Mouse (Mus musculus) hindbrain, embryonic 11.5 days (tissue): ENCODE data around the gene Btbd16. TPM values are rescaled to one million over a fixed set of nuclear protein-coding genes. Genes with fewer than 3 reads are reported as not detected.

Source experiments
- ATAC-seq: fragments of 200-750 bp; cut with Nextera tagmentation; 2 replicates; pipeline ENCODE4 v1.8.0; 2017; ENCODE audit warnings: mild to moderate bottlenecking, moderate TSS enrichment, moderate library complexity; ENCODE audit not compliant: low FRiP score
- DNase-seq: peaks from one replicate; pipeline ENCODE4 v3.0.0-alpha.2; 2015; ENCODE audit warnings: low spot score
- H3K27ac ChIP-seq: fragments of 300-500 bp; sonication (generic); 2 replicates; pipeline ENCODE4 v1.5.1; 2014; ENCODE audit warnings: mild to moderate bottlenecking, low read depth, low read length
- H3K27me3 ChIP-seq: fragments of 300-500 bp; sonication (generic); 2 replicates; pipeline ENCODE4 v1.6.1; 2014; ENCODE audit warnings: mild to moderate bottlenecking, low read length, moderate library complexity, mixed read lengths; ENCODE audit not compliant: control insufficient read depth, insufficient read depth
- H3K36me3 ChIP-seq: fragments of 300-500 bp; sonication (generic); 2 replicates; pipeline ENCODE4 v1.6.1; 2014; ENCODE audit warnings: mild to moderate bottlenecking, low read length, moderate library complexity, mixed read lengths; ENCODE audit not compliant: control insufficient read depth, insufficient read depth
- H3K4me1 ChIP-seq: fragments of 300-500 bp; sonication (generic); replicated peaks from 2 replicates; pipeline ENCODE4 v1.6.1; 2014; ENCODE audit warnings: low read length, mixed read lengths; ENCODE audit not compliant: control insufficient read depth, insufficient read depth
- H3K4me2 ChIP-seq: fragments of 300-500 bp; sonication (generic); replicated peaks from 2 replicates; pipeline ENCODE4 v1.6.1; 2014; ENCODE audit warnings: mild to moderate bottlenecking, low read depth, low read length
- H3K4me3 ChIP-seq: fragments of 300-500 bp; sonication (generic); 2 replicates; pipeline ENCODE4 v1.5.1; 2014; ENCODE audit warnings: low read depth, low read length
- H3K9ac ChIP-seq: fragments of 300-500 bp; sonication (generic); 2 replicates; pipeline ENCODE4 v1.6.1; 2014; ENCODE audit warnings: low read depth, low read length
- H3K9me3 ChIP-seq: fragments of 300-500 bp; sonication (generic); 2 replicates; pipeline ENCODE4 v1.6.1; 2016; ENCODE audit warnings: low read length; ENCODE audit not compliant: control insufficient read depth
- WGBS: fragments of 180-500 bp; shearing (Covaris S2); extraction: QIAGEN DNeasy Blood & Tissue Kit; methylation state at CpG from one replicate; pipeline ENCODE4 v1.1.7; 2014; 5-methylcytosine and 5-hydroxymethylcytosine counted together
- polyA plus RNA-seq: library from polyadenylated mRNA; unstranded; fragments of >200 nt; fragmentation: Nextera tagmentation; extraction: Ambion mirVana; gene quantifications from 2 replicates; pipeline ENCODE4 v1.2.1, GENCODE M21; 2014

The Btbd16 gene
- polyA plus RNA-seq, 1 experiment from 2014 or later, result not detected

- ATAC-seq, result peak; percentile 62
- Histone ChIP-seq H3K9me3 (no peaks in the 10 kb centered on the region), H3K9ac (no peak overlapping the region), H3K4me2 (no peak overlapping the region; the same call in 1 of the 2 replicates), H3K27me3 (no peaks in the 10 kb centered on the region), H3K4me1 (no peaks in the 10 kb centered on the region), H3K4me3 (no peak overlapping the region), H3K27ac (0 out of 2 replicates have a peak overlapping the region, but pooled peaks have one; percentile 51), H3K36me3 (0 out of 2 replicates have a peak, but pooled peaks cover 7% of the 10 kb centered on the region)
- WGBS, result 37% methylated on average over 17 of the region's 17 CpGs
- peak; percentile 88 for DNase-seq
Measured at GRCm38 (mm10) chr7:130762071-130762897, 11.6 kb upstream of the Btbd16 start.

- no peak overlapping the region for H3K4me3 ChIP-seq
- H3K4me2 ChIP-seq, result no peak overlapping the region
- H3K27me3 ChIP-seq, result no peaks in the 10 kb centered on the region
- H3K9ac ChIP-seq, result no peak overlapping the region
- H3K9me3 ChIP-seq, result no peaks in the 10 kb centered on the region
- H3K4me1 ChIP-seq, result no peaks in the 10 kb centered on the region
- 97% methylated on average over 17 of the region's 17 CpGs for WGBS
- ATAC-seq (no peak), DNase-seq (no peak)
- 0 out of 2 replicates have a peak, but pooled peaks cover 7% of the 10 kb centered on the region for H3K36me3 ChIP-seq
- H3K27ac ChIP-seq, result no peak overlapping the region
Measured at GRCm38 (mm10) chr7:130764160-130764559, 9.7 kb upstream of the Btbd16 start.

GRCm38 (mm10) chr7:130766411-130767170, 7.3 kb upstream of the Btbd16 start:
- Histone ChIP-seq H3K4me2 (no peak overlapping the region), H3K4me3 (no peak overlapping the region), H3K9ac (no peak overlapping the region), H3K36me3 (no peaks in the 10 kb centered on the region), H3K4me1 (no peaks in the 10 kb centered on the region), H3K27ac (no peak overlapping the region), H3K27me3 (no peaks in the 10 kb centered on the region), H3K9me3 (no peaks in the 10 kb centered on the region)
- no peak for ATAC-seq
- no peak for DNase-seq
- 78% methylated on average over 30 of the region's 30 CpGs for WGBS

GRCm38 (mm10) chr7:130768151-130768550, 5.7 kb upstream of the Btbd16 start:
- H3K27me3 ChIP-seq, result no peaks in the 10 kb centered on the region
- no peaks in the 10 kb centered on the region for H3K4me1 ChIP-seq
- no peak overlapping the region for H3K27ac ChIP-seq
- no peak for ATAC-seq
- H3K36me3 ChIP-seq, result no peaks in the 10 kb centered on the region
- no peak for DNase-seq
- H3K9me3 ChIP-seq, result no peaks in the 10 kb centered on the region
- no peak overlapping the region for H3K4me3 ChIP-seq
- no peak overlapping the region for H3K9ac ChIP-seq
- WGBS, result 91% methylated on average over 4 of the region's 4 CpGs
- H3K4me2 ChIP-seq, result no peak overlapping the region

DNA sequence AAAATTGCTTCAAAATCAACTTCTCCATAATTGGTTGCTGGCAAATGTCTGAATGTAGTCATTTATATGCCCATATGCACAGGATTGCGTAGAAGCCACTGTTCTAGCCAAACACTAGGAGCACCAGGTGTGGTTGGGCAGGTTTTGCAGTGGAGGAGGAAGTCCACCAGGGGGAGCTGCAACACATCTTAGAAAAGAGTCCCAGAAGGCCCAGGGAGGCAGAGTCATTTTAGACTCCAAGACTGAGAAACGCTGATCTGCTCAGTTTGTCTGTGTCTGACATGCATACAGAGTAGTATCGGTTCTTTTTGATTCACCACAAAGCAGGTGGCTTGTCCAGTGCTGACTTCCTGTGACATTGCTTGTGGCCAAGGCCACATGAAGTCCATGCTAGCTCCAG, 3.2 kb upstream of the Btbd16 start:
- no peak overlapping the region for H3K4me2 ChIP-seq
- H3K27ac ChIP-seq, result no peak overlapping the region
- H3K9me3 ChIP-seq, result no peaks in the 10 kb centered on the region
- H3K4me3 ChIP-seq, result no peak overlapping the region
- H3K4me1 ChIP-seq, result no peaks in the 10 kb centered on the region
- H3K36me3 ChIP-seq, result no peaks in the 10 kb centered on the region
- H3K27me3 ChIP-seq, result no peaks in the 10 kb centered on the region
- ATAC-seq (no peak), DNase-seq (peak; percentile 86)
- no peak overlapping the region for H3K9ac ChIP-seq
- WGBS, result 41% methylated on average over 3 of the region's 3 CpGs

GRCm38 (mm10) chr7:130773171-130773830, 568 bp upstream of the Btbd16 start:
- Histone ChIP-seq H3K4me3 (no peak overlapping the region), H3K9me3 (no peaks in the 10 kb centered on the region), H3K27ac (no peak overlapping the region), H3K27me3 (no peaks in the 10 kb centered on the region), H3K9ac (no peak overlapping the region), H3K4me2 (no peak overlapping the region), H3K4me1 (no peaks in the 10 kb centered on the region), H3K36me3 (no peaks in the 10 kb centered on the region)
- 64% methylated on average over 11 of the region's 11 CpGs for WGBS
- ATAC-seq, result no peak
- peak; percentile 57 for DNase-seq

DNA sequence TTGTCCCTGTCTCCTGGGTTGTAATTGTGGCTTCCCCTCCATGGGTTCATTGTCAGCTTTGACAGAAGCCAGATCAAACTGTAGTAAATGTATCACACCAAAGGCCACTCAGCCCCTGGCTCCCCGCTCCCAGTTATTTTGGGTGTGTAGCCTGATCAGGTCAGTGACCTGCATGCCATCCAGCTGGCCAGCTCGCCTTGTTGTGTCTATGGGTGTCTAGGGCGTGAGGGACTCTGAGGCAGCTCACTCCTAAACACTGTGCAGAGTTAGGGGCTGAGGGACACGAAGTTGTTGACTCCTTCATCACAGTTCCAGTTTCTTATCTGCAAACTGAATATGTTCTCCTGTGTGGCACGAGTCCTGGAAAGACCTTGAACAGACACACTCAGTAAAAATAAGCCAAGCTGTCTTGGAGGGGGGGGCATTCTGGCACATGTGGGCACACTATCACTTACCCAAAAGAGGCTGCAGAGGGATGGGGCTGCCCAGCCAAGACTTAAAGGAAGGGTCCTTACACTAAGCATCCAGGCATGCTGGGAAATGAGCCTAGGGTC, 7.1 kb downstream of the Btbd16 start:
- WGBS, result 75% methylated on average over 5 of the region's 5 CpGs
- no peak overlapping the region for H3K4me2 ChIP-seq

GRCm38 (mm10) chr7:130782501-130783050, 8.7 kb downstream of the Btbd16 start:
- ATAC-seq, result no peak
- Histone ChIP-seq H3K9me3 (no peaks in the 10 kb centered on the region), H3K36me3 (no peaks in the 10 kb centered on the region), H3K4me1 (no peaks in the 10 kb centered on the region), H3K9ac (no peak overlapping the region), H3K27ac (no peak overlapping the region), H3K27me3 (no peaks in the 10 kb centered on the region), H3K4me3 (no peak overlapping the region), H3K4me2 (no peak overlapping the region)
- WGBS, result 88% methylated on average over 5 of the region's 5 CpGs
- no peak for DNase-seq

More for the DNA sequence above, 7.1 kb downstream of the Btbd16 start:
- DNase-seq (no peak), ATAC-seq (no peak)
- H3K27me3 ChIP-seq, result no peaks in the 10 kb centered on the region
- no peak overlapping the region for H3K9ac ChIP-seq
- no peaks in the 10 kb centered on the region for H3K4me1 ChIP-seq
- H3K4me3 ChIP-seq, result no peak overlapping the region
- H3K36me3 ChIP-seq, result no peaks in the 10 kb centered on the region
- H3K27ac ChIP-seq, result no peak overlapping the region
- H3K9me3 ChIP-seq, result no peaks in the 10 kb centered on the region
